Mouse (Mus musculus) forebrain, embryonic 15.5 days (tissue): ENCODE data around the gene Dhfr. TPM values are rescaled to one million over a fixed set of nuclear protein-coding genes. Genes with fewer than 3 reads are reported as not detected.
"Not testable (repeated sequence)": the region's sequence is repeated elsewhere in the genome, so short reads cannot be mapped to it uniquely, and the experiment has no call there.

Experiments used
- ATAC-seq: fragments of 200-750 bp; cut with Nextera tagmentation; replicated peaks from 2 replicates; pipeline ENCODE4 v1.8.0; 2017; ENCODE audit warnings: mild to moderate bottlenecking, moderate TSS enrichment, moderate library complexity
- H3K27ac ChIP-seq: fragments of 300-500 bp; sonication (generic); replicated peaks from 2 replicates; pipeline ENCODE4 v1.5.1; 2015; ENCODE audit warnings: mild to moderate bottlenecking, inconsistent platforms
- H3K27me3 ChIP-seq: fragments of 300-500 bp; sonication (generic); 2 replicates; pipeline ENCODE4 v1.6.1; 2015; ENCODE audit warnings: inconsistent platforms
- H3K36me3 ChIP-seq: fragments of 300-500 bp; sonication (generic); 2 replicates; pipeline ENCODE4 v1.6.1; 2015; ENCODE audit warnings: mild to moderate bottlenecking, inconsistent platforms
- H3K4me1 ChIP-seq: fragments of 300-500 bp; sonication (generic); 2 replicates; pipeline ENCODE4 v1.6.1; 2015; ENCODE audit warnings: inconsistent platforms
- H3K4me2 ChIP-seq: fragments of 300-500 bp; sonication (generic); replicated peaks from 2 replicates; pipeline ENCODE4 v1.6.1; 2015; ENCODE audit warnings: mild to moderate bottlenecking, inconsistent platforms
- H3K4me3 ChIP-seq: fragments of 300-500 bp; sonication (generic); 2 replicates; pipeline ENCODE4 v1.5.1; 2015; ENCODE audit warnings: mild to moderate bottlenecking, inconsistent platforms
- H3K9ac ChIP-seq: fragments of 300-500 bp; sonication (generic); replicated peaks from 2 replicates; pipeline ENCODE4 v1.6.1; 2015; ENCODE audit warnings: mild to moderate bottlenecking, inconsistent platforms
- H3K9me3 ChIP-seq: fragments of 300-500 bp; sonication (generic); 2 replicates; pipeline ENCODE4 v1.6.1; 2016; ENCODE audit warnings: inconsistent platforms
- WGBS: fragments of 180-500 bp; shearing (Covaris S2); methylation state at CpG from one replicate; pipeline ENCODE4 v1.1.7; 2015; ENCODE audit warnings: mixed read lengths; 5-methylcytosine and 5-hydroxymethylcytosine counted together
- polyA plus RNA-seq: library from polyadenylated mRNA; unstranded; fragments of >200 nt; fragmentation: Nextera tagmentation; extraction: Ambion mirVana; gene quantifications from 2 replicates; pipeline ENCODE4 v1.2.1, GENCODE M21; 2015

The Dhfr gene
- polyA plus RNA-seq, 1 experiment from 2014 or later = 8.9 TPM

DNA sequence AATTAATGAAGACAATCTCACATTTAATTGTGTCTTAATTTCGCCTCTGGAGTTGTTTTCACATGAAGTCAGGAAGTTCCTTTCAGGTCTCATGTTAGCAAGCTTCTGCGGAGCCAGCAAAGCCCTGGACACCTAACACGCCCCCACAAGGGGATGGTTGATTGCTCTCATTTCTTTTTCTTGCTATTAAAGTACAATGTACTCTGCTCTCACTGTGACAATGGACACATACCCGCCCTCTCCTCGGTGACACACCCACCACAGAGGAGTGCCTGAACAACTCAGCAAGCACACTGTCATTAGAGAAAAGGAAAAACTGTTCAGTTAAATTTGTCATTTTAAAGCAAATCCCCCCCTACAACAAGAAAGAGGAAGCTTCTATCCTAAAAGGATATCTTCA is 8.2 kb upstream of the Dhfr start:
- Histone ChIP-seq H3K36me3 (peaks cover 47% of the 10 kb centered on the region), H3K27me3 (no peaks in the 10 kb centered on the region), H3K4me3 (no peak overlapping the region), H3K4me1 (no peaks in the 10 kb centered on the region), H3K9me3 (no peaks in the 10 kb centered on the region), H3K4me2 (no peak overlapping the region), H3K9ac (no peak overlapping the region), H3K27ac (no peak overlapping the region)
- WGBS = 81% methylated on average over 5 of the region's 5 CpGs
- no peak for ATAC-seq

- no peak overlapping the region for H3K27ac ChIP-seq
- H3K4me3 ChIP-seq = no peak overlapping the region
- H3K9ac ChIP-seq = no peak overlapping the region
- H3K9me3 ChIP-seq = no peaks in the 10 kb centered on the region
- no peaks in the 10 kb centered on the region for H3K27me3 ChIP-seq
- peaks cover 20% of the 10 kb centered on the region for H3K4me1 ChIP-seq
- no peak overlapping the region for H3K4me2 ChIP-seq
- no peak for ATAC-seq
- WGBS = 92% methylated on average over 6 of the region's 6 CpGs
- H3K36me3 ChIP-seq = peaks cover 25% of the 10 kb centered on the region
These were observed 3.4 kb upstream of the Dhfr start for GRCm38 (mm10) chr13:92351100-92351499.

DNA sequence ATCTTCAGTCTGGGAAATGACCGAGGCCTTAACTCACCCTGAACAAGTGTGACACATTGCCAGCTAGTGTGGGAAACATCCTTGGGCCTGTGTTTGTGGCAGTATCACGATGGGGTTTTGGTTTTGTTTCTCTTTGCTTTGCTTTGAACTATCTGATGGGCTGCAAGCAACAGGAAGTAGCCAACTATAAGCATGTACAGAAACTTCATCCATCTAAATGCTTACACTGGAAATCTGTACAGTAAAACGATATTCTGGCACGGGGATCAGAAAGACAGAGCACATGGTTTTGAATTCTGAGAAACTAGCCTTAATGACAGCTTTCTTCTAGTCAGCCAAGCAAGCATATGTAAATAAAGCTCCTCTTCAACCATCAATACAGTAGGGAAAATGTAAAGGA is 570 bp upstream of the Dhfr start:
- H3K9me3 ChIP-seq = no peaks in the 10 kb centered on the region
- H3K4me1 ChIP-seq = peaks cover 20% of the 10 kb centered on the region
- 20% methylated on average over 4 of the region's 4 CpGs for WGBS

GRCm38 (mm10) chr13:92355272-92355643 is 732 bp downstream of the Dhfr start:
- no peaks in the 10 kb centered on the region for H3K27me3 ChIP-seq
- under 1% methylated on average over 24 of the region's 24 CpGs for WGBS
- H3K27ac ChIP-seq = peak overlapping the region; percentile 94; the same call in 1 of the 2 replicates
- H3K4me1 ChIP-seq = peaks cover 20% of the 10 kb centered on the region
- H3K4me3 ChIP-seq = peak overlapping the region; percentile 80
- peak overlapping the region; percentile 48 for H3K9ac ChIP-seq
- H3K36me3 ChIP-seq = no peaks in the 10 kb centered on the region
- H3K9me3 ChIP-seq = no peaks in the 10 kb centered on the region
- ATAC-seq = no peak
- H3K4me2 ChIP-seq = peak overlapping the region; percentile 90

More for the DNA sequence above, 570 bp upstream of the Dhfr start:
- Histone ChIP-seq H3K4me2 (peak overlapping the region; percentile 90), H3K27ac (peak overlapping the region; percentile 94), H3K4me3 (peak overlapping the region; percentile 80), H3K27me3 (no peaks in the 10 kb centered on the region), H3K36me3 (peaks cover 3% of the 10 kb centered on the region; the same call in 1 of the 2 replicates), H3K9ac (peak overlapping the region; percentile 68)
- ATAC-seq = no peak; the same call in 1 of the 2 replicates

DNA sequence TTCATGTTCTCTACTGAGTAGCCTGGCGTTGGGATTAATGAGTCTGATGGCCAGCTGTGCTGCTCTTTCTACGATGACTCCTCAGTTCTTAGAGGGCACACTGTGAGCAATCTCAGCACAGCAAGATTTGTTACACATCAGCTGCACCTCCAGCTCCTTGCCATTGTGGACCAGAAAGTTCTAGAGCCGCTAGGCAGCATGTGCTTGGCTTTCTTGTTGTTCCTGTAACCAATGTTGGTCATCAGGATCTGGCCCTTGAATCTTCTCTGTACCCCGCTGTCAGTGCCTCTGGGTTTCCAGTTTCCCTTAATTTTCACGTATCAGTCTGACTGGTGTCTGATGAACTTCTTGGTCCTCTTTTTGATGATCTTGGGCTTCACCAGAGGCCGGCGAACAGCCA is 1.9 kb downstream of the Dhfr start:
- H3K9me3 ChIP-seq = no peaks in the 10 kb centered on the region
- peak overlapping the region; percentile 80; the same call in 1 of the 2 replicates for H3K4me3 ChIP-seq
- peak overlapping the region; percentile 90 for H3K4me2 ChIP-seq
- H3K4me1 ChIP-seq = peaks cover 20% of the 10 kb centered on the region
- no peak overlapping the region for H3K27ac ChIP-seq
- no peak overlapping the region for H3K9ac ChIP-seq
- H3K36me3 ChIP-seq = no peaks in the 10 kb centered on the region
- 66% methylated on average over 7 of the region's 7 CpGs for WGBS
- H3K27me3 ChIP-seq = no peaks in the 10 kb centered on the region
- no peak for ATAC-seq

GRCm38 (mm10) chr13:92357644-92358043 is 3.1 kb downstream of the Dhfr start:
- Histone ChIP-seq H3K9me3 (no peaks in the 10 kb centered on the region), H3K27me3 (no peaks in the 10 kb centered on the region), H3K4me3 (no peak overlapping the region), H3K27ac (no peak overlapping the region), H3K4me2 (no peak overlapping the region), H3K36me3 (no peaks in the 10 kb centered on the region), H3K9ac (no peak overlapping the region), H3K4me1 (peaks cover 20% of the 10 kb centered on the region)
- 61% methylated on average over 2 of the region's 2 CpGs for WGBS
- no peak for ATAC-seq

- ATAC-seq = no peak
- Histone ChIP-seq H3K4me3 (no peak overlapping the region), H3K36me3 (no peaks in the 10 kb centered on the region), H3K4me1 (no peaks in the 10 kb centered on the region), H3K27me3 (no peaks in the 10 kb centered on the region), H3K9me3 (no peaks in the 10 kb centered on the region), H3K9ac (no peak overlapping the region), H3K27ac (no peak overlapping the region), H3K4me2 (no peak overlapping the region)
- 94% methylated on average over 2 of the region's 2 CpGs for WGBS
These were observed 7.1 kb downstream of the Dhfr start for GRCm38 (mm10) chr13:92361609-92362008.

DNA sequence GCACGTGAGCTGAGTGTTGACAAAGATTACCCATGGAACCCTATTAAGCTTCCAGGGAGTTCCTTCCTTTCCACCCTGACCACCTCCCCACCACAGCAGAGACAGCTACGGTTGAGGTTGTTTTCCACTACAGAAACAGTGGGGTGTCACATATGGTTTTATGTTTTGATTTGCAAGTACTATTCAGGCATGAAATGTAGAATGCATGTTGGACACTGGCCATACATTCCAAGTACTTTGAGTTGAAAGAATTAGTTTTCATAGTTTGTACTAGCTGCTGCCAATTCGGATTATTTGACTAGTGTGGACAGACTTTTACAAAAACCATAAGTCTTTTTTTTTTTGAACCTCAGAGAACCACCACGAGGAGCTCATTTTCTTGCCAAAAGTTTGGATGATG is 10.8 kb downstream of the Dhfr start:
- H3K9ac ChIP-seq = no peak overlapping the region
- peaks cover 12% of the 10 kb centered on the region; the same call in 1 of the 2 replicates for H3K36me3 ChIP-seq
- no peaks in the 10 kb centered on the region for H3K27me3 ChIP-seq
- H3K27ac ChIP-seq = no peak overlapping the region
- ATAC-seq = no peak
- H3K4me1 ChIP-seq = no peaks in the 10 kb centered on the region
- 76% methylated on average over 4 of the region's 4 CpGs for WGBS
- no peak overlapping the region for H3K4me3 ChIP-seq
- no peak overlapping the region for H3K4me2 ChIP-seq
- no peaks in the 10 kb centered on the region for H3K9me3 ChIP-seq

DNA sequence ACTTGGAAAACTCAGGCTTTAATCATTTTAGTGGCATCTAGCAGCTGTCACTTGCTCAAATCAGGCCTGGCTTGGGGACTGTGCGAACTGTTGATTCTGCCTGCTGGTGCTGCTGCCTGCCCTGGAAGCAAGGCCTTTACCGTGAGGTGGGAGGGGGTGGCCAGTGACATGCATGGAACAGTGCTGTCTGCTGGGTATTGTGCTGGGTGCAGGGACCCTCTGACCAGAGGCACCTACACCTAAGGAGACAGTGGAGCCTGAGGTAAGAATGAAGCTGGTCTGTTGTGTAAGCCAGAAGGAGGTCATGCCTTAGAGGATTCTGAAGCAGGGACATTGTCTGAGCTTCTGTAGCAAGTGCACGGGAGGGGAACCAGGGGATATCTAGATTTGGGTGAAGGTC is 16.3 kb downstream of the Dhfr start:
- 95% methylated on average over 3 of the region's 3 CpGs for WGBS

DNA sequence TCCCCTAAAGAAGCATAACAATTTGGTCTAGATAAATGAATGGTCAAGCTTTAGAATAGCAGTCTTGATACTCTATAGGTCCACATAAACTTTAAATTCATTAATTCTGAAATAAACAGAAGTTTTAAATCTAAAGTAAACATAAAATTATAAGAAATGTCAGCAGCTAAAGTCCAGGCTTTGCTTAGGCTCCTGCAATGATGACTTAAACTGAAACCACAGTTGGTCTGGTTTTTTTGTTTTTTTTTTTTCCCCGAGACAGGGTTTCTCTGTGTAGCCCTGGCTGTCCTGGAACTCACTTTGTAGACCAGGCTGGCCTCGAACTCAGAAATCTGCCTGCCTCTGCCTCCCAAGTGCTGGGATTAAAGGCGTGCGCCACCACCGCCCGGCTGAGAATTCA is 16.9 kb downstream of the Dhfr start:
- not testable (repeated sequence) for ATAC-seq, H3K4me2 ChIP-seq, H3K9ac ChIP-seq, H3K27me3 ChIP-seq, H3K27ac ChIP-seq, H3K4me3 ChIP-seq, H3K4me1 ChIP-seq, H3K9me3 ChIP-seq
- peaks cover 12% of the 10 kb centered on the region; the same call in 1 of the 2 replicates for H3K36me3 ChIP-seq
- 98% methylated on average over 6 of the region's 6 CpGs for WGBS

More for the DNA sequence above, 16.3 kb downstream of the Dhfr start:
- Histone ChIP-seq H3K9ac (no peak overlapping the region), H3K27me3 (no peaks in the 10 kb centered on the region), H3K27ac (no peak overlapping the region), H3K4me1 (no peaks in the 10 kb centered on the region), H3K4me2 (no peak overlapping the region), H3K36me3 (peaks cover 12% of the 10 kb centered on the region; the same call in 1 of the 2 replicates), H3K9me3 (no peaks in the 10 kb centered on the region), H3K4me3 (no peak overlapping the region)
- ATAC-seq = no peak

- no peaks in the 10 kb centered on the region for H3K27me3 ChIP-seq
- H3K4me2 ChIP-seq = no peak overlapping the region
- no peak overlapping the region for H3K9ac ChIP-seq
- ATAC-seq = no peak
- H3K4me3 ChIP-seq = no peak overlapping the region
- H3K36me3 ChIP-seq = no peaks in the 10 kb centered on the region
- WGBS = 90% methylated on average over 3 of the region's 3 CpGs
- no peak overlapping the region for H3K27ac ChIP-seq
- no peaks in the 10 kb centered on the region for H3K9me3 ChIP-seq
- no peaks in the 10 kb centered on the region for H3K4me1 ChIP-seq
These were observed 32.8 kb downstream of the Dhfr start for GRCm38 (mm10) chr13:92387367-92387766.

- WGBS = 67% methylated on average over 12 of the region's 12 CpGs
These were observed 38.6 kb downstream of the Dhfr start for GRCm38 (mm10) chr13:92393047-92393661.

More at GRCm38 (mm10) chr13:92393047-92393661, 38.6 kb downstream of the Dhfr start:
- H3K27ac ChIP-seq = no peak overlapping the region
- H3K4me3 ChIP-seq = no peak overlapping the region
- no peak for ATAC-seq
- H3K4me1 ChIP-seq = no peaks in the 10 kb centered on the region
- H3K4me2 ChIP-seq = no peak overlapping the region
- H3K9me3 ChIP-seq = no peaks in the 10 kb centered on the region
- no peaks in the 10 kb centered on the region for H3K27me3 ChIP-seq
- H3K9ac ChIP-seq = no peak overlapping the region
- H3K36me3 ChIP-seq = no peaks in the 10 kb centered on the region
